Mouse (Mus musculus) liver, embryonic 14.5 days (tissue): ENCODE measurements at regions not wholly inside any gene's neighbourhood (a gene's known extent, or its start where the extent isn't known, plus 50 kb on each side); places are given as distances from the start of the nearest gene placed in this dataset.

Experiments
- CTCF ChIP-seq: IDR thresholded peaks from 2 replicates; pipeline ENCODE4 v1.5.1; 2016; ENCODE audit warnings: antibody characterized with exemption, low read depth, control low read depth
- EP300 ChIP-seq: IDR thresholded peaks from 2 replicates; pipeline ENCODE4 v1.6.1; 2016; ENCODE audit warnings: antibody characterized with exemption, low read depth

- TF ChIP-seq EP300 (no peak), CTCF (no peak)
These were observed 223.5 kb upstream of the Slc16a7 start for GRCm38 (mm10) chr10:125612773-125613172.
